Mouse (Mus musculus): ENCODE data around the gene Klhl35.

Gene Klhl35

GRCm38 (mm10) chr7:99452859-99453258 lies 12.9 kb upstream of the Klhl35 start:
- DNase-seq (ENCODE audit: low spot score) = no peak

- DNase-seq (ENCODE audit: low spot score) = no peak
Measured at GRCm38 (mm10) chr7:99454044-99454443, 11.8 kb upstream of the Klhl35 start.

- no peak for DNase-seq (ENCODE audit: low spot score)
Measured at GRCm38 (mm10) chr7:99458849-99459248, 7.0 kb upstream of the Klhl35 start.

GRCm38 (mm10) chr7:99459888-99460652 lies 5.7 kb upstream of the Klhl35 start:
- DNase-seq (ENCODE audit: low spot score) = no peak

GRCm38 (mm10) chr7:99463120-99463519 lies 2.7 kb upstream of the Klhl35 start:
- no peak for DNase-seq (ENCODE audit: low spot score)

GRCm38 (mm10) chr7:99467916-99468282 lies 2.1 kb downstream of the Klhl35 start:
- DNase-seq (ENCODE audit: low spot score) = no peak

- DNase-seq (ENCODE audit: low spot score) = no peak
Measured at GRCm38 (mm10) chr7:99468283-99469132, 2.7 kb downstream of the Klhl35 start.

- no peak for DNase-seq (ENCODE audit: low spot score)
Measured at GRCm38 (mm10) chr7:99469680-99470405, 4.0 kb downstream of the Klhl35 start.

GRCm38 (mm10) chr7:99471578-99471977 lies 5.8 kb downstream of the Klhl35 start:
- no peak for DNase-seq (ENCODE audit: low spot score)

GRCm38 (mm10) chr7:99473638-99474407 lies 8.0 kb downstream of the Klhl35 start:
- DNase-seq (ENCODE audit: low spot score) = no peak

GRCm38 (mm10) chr7:99474836-99475561 lies 9.2 kb downstream of the Klhl35 start:
- DNase-seq (ENCODE audit: low spot score) = no peak

- DNase-seq (ENCODE audit: low spot score) = no peak
Measured at GRCm38 (mm10) chr7:99475562-99475911, 9.7 kb downstream of the Klhl35 start.

GRCm38 (mm10) chr7:99476558-99477114 lies 10.8 kb downstream of the Klhl35 start:
- DNase-seq (ENCODE audit: low spot score) = no peak

- no peak for DNase-seq (ENCODE audit: low spot score)
Measured at GRCm38 (mm10) chr7:99477235-99477634, 11.4 kb downstream of the Klhl35 start.

- no peak for DNase-seq (ENCODE audit: low spot score)
Measured at GRCm38 (mm10) chr7:99482637-99483036, 16.8 kb downstream of the Klhl35 start.

GRCm38 (mm10) chr7:99483271-99483923 lies 17.6 kb downstream of the Klhl35 start, which contains the start of gene Rps3:
Rps3 (minus strand) TSS chr7:99483738.
- peak; percentile 95 for DNase-seq (ENCODE audit: low spot score)

- no peak for DNase-seq (ENCODE audit: low spot score)
Measured at GRCm38 (mm10) chr7:99483924-99484319, 18.1 kb downstream of the Klhl35 start.

GRCm38 (mm10) chr7:99484679-99485078 lies 18.9 kb downstream of the Klhl35 start:
- no peak for DNase-seq (ENCODE audit: low spot score)

GRCm38 (mm10) chr7:99489708-99490107 lies 23.9 kb downstream of the Klhl35 start:
- no peak for DNase-seq (ENCODE audit: low spot score)

GRCm38 (mm10) chr7:99499128-99499527 lies 33.3 kb downstream of the Klhl35 start:
- DNase-seq (ENCODE audit: low spot score) = no peak

Data from layer of hippocampus, adult 9-10 months (tissue).